Mouse (Mus musculus) ES-CJ7 (cell line): ENCODE results near the gene Trappc1.
"Not testable (repeated sequence)": the region's sequence is repeated elsewhere in the genome, so short reads cannot be mapped to it uniquely, and the experiment has no call there.

Experiments
- DNase-seq: peaks from one replicate; pipeline ENCODE4 v3.0.0; 2011; ENCODE audit warnings: low read depth, low spot score

Gene Trappc1

GRCm38 (mm10) chr11:69323667-69324111, at the start of gene Trappc1, which contains the start of gene Cntrob:
TSS of gene Trappc1 (plus strand) at chr11:69323980.
TSS of gene Cntrob (minus strand) at chr11:69323775.
- peak; percentile 100 for DNase-seq

- DNase-seq: no peak
Measured at GRCm38 (mm10) chr11:69275650-69276049, 48.1 kb upstream of the Trappc1 start.

GRCm38 (mm10) chr11:69276081-69276480, 47.7 kb upstream of the Trappc1 start:
- no peak for DNase-seq

- no peak for DNase-seq
Measured at GRCm38 (mm10) chr11:69277267-69277666, 46.5 kb upstream of the Trappc1 start.

DNA sequence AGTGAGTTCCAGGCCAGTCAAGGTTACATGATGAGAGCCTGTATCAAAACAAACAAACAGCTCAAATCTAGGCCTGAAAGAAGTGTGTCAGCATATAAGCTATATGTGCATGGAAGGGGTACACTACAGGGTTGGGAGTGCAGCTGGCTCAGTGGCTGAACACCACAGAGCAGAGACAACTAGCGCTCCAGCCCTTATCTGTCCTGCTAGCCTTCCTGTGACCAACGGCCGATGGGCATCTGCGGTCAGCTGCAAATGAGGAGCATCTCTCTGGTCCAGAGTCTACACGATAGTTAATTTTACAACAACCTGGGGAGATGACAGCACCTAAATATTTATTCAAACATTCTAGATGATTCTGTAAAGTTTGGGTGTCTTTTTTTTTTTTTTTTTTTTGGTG, 32.7 kb upstream of the Trappc1 start:
- DNase-seq: no peak

DNA sequence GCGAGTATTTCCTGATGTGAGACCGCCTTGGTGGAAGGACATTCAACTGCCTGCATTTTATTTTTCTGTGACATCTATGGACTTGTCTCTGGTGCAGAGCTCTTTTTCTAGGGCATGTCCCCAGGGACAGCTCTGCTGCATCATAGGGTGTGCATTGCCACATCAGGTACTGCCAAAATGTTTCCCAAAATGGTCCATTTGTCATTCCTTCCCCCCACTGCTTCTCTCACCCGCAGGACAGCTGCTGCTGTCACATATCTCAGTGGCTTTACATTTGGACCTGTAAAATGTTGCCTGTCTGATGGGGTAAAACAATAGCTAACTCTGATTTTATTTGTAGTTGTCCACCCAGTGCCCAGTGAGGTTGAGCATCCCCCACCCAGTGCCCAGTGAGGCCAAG, 28.5 kb upstream of the Trappc1 start:
- DNase-seq: no peak

DNA sequence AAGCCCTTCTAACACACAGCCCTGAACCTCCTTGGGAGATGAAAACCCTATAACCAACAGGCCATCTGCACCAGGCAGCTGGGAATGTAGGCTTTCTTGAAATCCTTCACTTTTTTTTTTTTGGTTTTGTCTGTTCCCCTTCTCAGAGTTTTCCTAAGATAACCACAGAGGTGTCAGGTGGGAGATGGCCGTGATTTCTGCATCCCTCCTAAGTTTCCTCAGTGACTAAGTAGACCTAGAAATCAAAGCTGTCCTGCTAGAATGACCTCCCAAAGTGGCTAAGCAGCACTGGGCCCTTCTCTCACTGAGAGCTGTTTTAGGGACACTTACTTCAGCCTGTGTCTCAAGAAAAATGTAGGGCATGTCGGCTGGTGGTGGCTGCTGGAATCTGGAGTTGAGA, 26.0 kb upstream of the Trappc1 start:
- DNase-seq: no peak

GRCm38 (mm10) chr11:69298231-69298630, 25.5 kb upstream of the Trappc1 start:
- peak; percentile 54 for DNase-seq

DNA sequence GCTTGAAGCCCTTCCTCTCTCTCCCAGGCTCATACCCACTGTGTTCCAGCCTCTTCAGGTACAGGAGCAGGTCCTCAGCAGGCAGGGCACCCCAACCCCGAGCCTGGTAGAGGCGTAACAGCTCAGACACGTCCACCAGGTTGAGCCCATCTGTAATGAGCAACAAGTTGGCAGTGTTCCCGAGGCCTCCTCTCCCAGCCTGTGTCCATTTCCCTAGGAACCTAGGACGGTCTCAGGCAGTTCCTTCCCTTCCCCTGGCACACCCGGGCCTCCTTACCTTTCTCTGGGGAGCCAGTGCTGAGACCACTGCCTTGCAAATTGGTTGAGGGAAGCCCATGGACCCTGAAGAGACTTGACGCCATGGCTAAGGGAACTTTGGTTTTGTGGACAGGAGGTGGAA, 21.0 kb upstream of the Trappc1 start:
- DNase-seq: no peak

DNA sequence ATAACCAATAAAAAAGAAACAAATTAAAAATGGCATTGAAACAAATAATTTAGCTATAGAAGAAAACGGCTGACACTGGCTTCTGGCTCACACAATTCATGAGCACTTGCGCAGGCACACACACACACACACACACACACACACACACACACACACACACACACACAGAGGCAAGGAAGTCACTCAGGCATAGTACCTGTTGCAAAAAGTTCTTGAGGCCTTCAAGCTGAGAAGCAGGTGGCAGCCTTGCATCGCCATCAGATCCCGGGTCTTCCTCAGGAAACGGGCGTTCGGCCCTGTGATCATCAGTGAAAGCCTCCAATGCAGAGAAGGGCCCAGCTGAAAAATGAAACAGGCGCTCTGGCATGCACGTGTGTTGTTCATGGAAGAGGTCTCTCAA, 18.5 kb upstream of the Trappc1 start:
- no peak for DNase-seq

DNA sequence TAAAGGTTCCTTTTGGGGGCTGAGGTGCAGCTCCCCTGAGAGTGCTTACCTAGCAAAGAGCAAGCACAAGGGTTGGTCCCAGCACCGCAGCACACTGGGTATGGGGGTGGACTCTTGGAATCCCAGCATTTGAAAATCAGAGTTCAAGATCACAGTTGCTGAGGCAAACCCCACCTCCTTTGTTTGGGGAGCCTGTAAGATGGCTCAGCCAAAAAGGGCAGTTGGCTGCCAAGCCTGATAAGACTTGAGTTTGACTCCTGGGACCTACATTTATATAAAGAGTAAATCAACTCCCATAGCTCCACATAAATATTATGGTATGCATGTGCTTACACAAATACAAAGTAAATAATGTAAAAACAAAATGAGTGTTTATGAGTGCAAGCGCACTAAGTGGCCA, 17.7 kb upstream of the Trappc1 start:
- no peak for DNase-seq

- no peak for DNase-seq
Measured at GRCm38 (mm10) chr11:69311266-69311665, 12.5 kb upstream of the Trappc1 start.

DNA sequence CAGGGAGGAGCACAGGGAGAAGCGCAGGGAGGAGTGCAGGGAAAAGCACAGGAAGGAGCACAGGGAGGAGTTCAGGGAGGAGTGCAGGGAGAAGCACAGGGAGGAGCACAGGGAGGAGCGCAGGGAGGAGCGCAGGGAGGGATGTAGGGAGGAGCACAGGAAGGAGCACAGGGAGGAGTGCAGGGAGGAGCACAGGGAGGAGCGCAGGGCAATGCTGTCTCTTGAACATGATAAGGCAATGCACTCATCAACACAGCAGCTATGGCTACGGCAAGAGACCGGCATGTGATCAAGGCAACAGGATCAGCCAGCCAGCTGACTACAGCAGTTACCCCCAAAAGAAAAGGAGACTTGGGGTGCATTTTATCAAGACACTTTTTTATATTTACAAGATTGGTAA, 7.4 kb upstream of the Trappc1 start:
- no peak for DNase-seq

GRCm38 (mm10) chr11:69318000-69318399, 5.8 kb upstream of the Trappc1 start:
- not testable (repeated sequence) for DNase-seq

GRCm38 (mm10) chr11:69321580-69321979, 2.2 kb upstream of the Trappc1 start:
- DNase-seq: no peak

DNA sequence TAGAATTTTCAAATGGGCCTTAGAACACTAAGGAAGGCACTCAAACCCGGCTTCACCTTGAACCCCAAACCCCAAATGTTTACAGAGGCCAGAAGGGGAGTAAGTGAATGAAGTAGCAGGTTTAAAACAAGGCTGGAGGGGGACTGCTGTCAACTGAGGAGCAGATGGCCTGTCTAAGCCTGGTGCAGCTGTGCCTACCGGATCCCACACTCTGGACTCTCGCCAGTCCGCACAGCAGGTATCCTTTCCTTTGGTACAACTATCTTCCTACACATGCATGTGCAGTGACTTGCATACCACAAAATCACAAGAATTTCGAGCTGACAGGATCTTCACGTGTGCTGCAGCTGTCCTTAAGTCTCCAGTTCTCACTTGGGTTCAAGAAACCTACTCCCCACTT, 1.8 kb upstream of the Trappc1 start:
- DNase-seq: no peak

GRCm38 (mm10) chr11:69322693-69323471, 898 bp upstream of the Trappc1 start:
- DNase-seq: no peak

DNA sequence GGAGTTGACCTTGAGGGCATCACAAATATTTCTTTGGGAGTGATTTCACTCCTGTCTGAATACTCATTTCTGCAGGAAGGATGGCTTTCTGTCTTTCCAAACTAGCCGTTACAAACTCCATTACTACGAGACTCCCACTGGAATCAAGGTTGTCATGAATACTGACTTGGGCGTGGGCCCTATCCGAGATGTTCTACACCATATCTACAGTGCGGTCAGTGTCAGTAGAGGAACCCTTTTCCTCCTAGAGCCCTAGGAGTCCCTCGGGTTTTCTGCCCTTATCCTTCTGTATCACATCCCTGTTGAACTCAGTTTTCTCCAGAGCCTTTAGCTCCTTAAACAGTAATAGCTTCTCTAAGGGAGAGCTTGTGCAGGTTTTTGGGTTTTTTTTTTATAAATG, 969 bp downstream of the Trappc1 start:
- no peak for DNase-seq

DNA sequence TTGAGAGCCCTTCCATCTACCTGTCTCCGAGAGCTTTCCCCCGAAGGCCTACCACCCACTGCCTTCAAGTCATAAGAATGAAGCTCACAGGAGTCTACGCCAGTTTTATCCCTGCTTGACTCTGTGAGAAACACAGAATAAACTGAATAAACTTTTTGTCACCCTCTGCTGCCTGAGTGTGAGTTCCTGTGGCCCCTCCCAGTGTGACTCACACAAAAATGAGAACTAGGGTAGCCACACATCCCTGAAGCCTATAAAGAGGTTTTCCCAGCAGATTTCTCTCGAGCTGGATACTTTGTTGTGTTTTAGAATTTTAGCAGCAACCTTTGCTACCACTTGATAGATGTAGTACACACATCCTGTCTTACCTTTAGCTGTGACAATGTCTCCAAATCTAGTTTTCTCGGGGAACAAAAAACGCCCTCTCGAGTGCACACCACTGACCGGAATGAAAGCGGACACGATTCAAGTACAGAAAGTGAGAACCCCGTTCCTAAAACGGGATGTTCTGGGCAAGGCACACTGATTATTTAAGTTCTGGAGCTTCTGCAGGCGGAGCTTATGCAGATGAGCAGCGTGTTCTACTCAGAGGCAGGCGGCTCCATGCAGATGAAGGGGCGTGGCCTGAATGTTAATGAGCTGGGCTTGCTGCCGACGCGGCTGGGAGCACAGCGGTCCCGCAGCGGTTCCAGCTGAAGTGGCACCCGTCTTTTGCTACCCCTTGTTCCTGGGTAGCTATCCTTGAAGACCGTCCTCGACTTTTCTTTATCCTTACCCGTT, 2.0 kb downstream of the Trappc1 start, which contains the start of gene Kcnab3:
Gene Kcnab3, plus strand, starts transcription at position 631 of the 780 bp plus-strand sequence.
- peak; percentile 94 for DNase-seq

GRCm38 (mm10) chr11:69326408-69327156, 2.8 kb downstream of the Trappc1 start:
- DNase-seq: peak; percentile 39

- no peak for DNase-seq
Measured at GRCm38 (mm10) chr11:69327157-69327442, 3.3 kb downstream of the Trappc1 start.

DNA sequence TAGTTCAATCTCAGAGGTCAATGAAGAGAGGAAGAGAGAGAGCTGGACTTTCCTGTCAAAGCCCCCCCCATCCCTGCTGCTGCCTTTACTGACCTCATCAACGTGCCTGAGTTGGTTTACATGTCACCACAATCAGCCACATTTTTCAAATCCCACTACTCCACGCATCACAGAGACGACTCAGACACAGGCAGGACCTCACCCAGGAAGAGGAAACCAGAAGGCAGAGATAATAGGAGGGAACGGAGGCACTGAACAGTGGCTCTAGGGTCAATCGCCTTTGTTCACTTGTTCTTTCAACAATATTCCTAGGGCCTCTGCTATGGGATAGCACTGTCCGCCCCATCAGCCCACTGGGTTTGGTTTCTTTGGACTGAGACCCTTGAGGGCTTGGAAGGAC, 3.9 kb downstream of the Trappc1 start:
- DNase-seq: no peak
